Mouse (Mus musculus) gastrocnemius, postnatal 25 days (tissue): ENCODE data around the gene Gsn. TPM values are rescaled to one million over a fixed set of nuclear protein-coding genes. Genes with fewer than 3 reads are reported as not detected.
A peak's percentile ranks its signal among the peaks of the same experiment; 100 is the strongest.

Experiments
- DNase-seq: peaks from one replicate; pipeline ENCODE4 v3.0.0; 2022
- total RNA-seq, 2 experiments: library from RNA; stranded (reverse); gene quantifications; 1 replicate in 1 of 2; 2 replicates in 1 of 2; pipeline ENCODE4 v1.2.3; 2021

Gene Gsn
- total RNA-seq, 2 experiments from 2014 or later, result 345 to 440 TPM

- no peak for DNase-seq
Observed at GRCm38 (mm10) chr2:35253751-35254150, 2.4 kb upstream of the Gsn start.

DNA sequence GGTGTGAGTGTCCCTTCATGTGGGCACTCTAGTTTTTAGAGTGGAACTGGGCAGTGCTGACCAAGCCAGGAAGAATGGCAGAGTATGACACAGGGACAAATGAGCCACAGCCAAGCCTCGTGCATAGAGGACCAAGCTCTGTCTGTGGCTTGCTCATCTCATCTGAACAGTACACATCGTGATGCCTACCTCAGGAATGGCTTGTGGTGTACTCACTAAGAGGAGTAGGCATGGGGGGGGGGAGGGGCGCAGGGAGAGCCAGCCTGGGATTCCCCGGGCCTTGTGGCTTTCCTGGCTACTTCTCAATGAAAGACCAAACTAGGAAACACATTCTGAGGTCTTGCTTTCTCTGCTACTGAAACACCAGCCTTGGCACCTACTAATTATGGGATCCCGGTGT is 1.2 kb upstream of the Gsn start:
- no peak for DNase-seq

GRCm38 (mm10) chr2:35255462-35255861 is 718 bp upstream of the Gsn start:
- DNase-seq, result no peak

DNA sequence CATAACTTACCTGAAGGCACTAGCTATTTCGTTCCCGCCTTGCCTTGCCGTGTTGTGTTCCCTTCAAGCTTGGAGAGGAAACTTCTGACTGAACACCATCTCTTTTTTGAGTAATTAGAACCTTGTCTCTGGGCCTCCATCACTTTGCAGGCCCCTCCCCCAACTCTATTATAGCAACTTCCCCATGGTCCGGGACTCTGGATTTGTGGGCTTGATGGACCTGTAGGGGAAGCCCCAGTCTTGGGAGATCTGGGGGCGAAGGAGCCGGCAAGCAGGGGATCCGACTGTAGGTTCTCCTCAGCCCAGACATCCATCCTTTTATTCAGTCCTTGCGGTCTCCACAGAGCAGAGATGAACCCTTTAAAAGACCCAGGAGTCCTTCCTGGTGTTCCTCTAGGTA is 752 bp downstream of the Gsn start:
- DNase-seq, result no peak

- no peak for DNase-seq
Observed at GRCm38 (mm10) chr2:35257886-35258285, 1.7 kb downstream of the Gsn start.

DNA sequence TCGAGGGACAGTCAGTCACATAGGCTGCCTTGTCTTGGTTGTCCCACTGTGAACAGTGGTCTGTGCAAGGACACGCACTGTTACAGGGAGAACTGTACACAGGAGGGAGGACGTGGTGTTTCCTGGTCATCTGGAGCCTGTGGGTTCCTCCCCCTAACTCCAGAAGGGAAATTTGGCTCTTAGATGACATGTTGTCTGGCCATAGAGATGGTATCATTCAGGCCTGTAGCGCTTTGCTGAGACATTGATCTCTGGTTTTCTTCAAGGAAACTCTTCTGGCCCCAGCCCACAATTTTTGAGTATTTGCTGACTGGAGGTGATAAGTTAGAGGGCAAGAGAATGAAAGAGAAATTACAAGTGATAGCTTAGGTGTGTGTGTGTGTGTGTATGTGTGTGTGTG is 2.4 kb downstream of the Gsn start:
- DNase-seq, result no peak

- peak; percentile 9 for DNase-seq
Observed at GRCm38 (mm10) chr2:35259338-35260080, 3.3 kb downstream of the Gsn start.

- no peak for DNase-seq
Observed at GRCm38 (mm10) chr2:35260291-35260690, 4.1 kb downstream of the Gsn start.

DNA sequence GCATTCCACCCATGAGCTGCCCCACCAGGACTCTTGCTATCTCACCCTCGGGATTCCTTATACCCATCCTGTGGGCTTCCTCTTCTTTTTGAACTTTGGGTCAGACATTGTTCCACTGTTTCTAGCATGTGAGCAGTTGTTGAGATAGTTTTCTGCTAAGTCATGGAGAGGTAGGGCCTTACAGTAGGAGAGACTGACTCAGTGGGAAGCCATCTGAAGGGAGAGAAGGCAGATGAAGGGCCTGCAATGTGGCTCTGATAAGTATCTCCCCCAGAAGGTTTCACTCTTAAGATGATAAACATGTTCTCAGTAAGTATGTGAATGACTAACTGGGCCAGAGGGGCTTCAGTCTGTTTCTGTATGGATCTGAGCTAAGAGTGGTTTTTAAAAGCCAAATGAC is 7.9 kb downstream of the Gsn start:
- no peak for DNase-seq

DNA sequence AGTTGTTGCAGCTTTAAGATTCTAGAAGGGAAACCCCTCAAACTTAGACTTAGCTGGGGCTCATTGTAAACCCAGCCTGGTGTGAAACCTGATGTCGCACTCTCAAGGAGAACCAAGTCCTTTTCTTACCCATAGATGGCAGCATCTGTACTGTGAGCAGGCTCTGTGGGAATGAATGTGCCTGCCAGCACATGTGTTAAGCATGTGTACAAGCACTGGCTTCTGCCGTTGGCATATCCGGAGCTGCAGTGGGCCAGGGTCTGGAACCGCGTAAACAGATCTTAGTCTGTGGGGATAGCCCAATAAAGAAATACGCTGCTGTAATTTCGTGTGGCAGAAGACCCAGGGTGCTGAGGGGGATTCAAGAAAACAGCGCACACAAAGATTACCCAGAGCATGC is 9.1 kb downstream of the Gsn start:
- DNase-seq, result peak; percentile 56

DNA sequence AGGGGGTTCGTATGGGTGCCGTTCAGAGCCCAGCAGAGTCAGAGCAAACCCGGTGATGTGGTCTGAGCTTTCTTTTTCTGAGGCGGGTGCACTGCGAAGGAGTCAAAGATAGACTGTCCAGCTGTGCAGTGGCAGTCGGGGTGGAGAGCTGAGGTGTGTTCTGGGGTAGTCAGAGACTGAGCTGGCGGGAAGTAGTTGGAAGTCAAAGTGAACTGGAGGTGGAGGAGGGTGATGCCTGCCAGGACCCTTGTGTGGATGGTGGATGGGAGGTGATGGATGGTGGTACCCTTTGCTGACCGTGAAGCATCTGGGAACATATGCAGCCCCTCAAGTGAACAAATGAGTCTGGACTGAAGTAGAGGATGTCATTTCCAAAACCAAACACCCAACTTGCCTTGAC is 9.6 kb downstream of the Gsn start:
- no peak for DNase-seq

DNA sequence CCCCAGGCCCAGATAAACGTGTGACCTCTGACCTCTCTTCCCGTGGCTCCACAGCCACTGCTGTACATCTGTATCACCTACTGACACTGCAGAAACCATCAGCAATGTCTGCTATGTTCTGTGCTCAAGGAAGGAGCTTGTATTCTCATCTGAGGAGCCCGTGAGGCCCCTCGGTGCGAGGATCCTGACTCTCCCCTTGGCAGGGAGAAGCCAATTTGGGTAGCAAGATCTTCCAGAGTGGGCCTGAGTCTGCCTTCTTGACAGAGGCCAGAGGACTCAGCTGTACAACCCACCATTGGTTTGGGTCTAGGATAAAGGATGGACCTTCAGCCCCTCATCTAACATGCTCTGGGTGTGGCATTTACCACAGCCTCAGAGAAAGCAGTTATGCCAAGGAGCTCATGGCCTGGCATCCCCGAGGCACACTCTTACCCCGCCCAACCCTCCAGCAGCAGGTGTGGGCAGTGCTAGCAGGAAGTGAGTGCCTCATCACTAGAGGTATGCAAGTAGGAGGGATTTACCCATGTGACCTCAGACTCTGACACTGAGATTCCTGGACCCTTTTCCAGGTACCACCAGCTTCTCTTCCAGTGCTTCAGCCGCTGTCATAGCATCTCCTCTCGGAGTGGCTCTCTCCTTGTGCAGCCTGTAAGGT is 10.2 kb downstream of the Gsn start:
- no peak for DNase-seq

GRCm38 (mm10) chr2:35267156-35267875 is 11.1 kb downstream of the Gsn start:
- no peak for DNase-seq

GRCm38 (mm10) chr2:35267876-35268566 is 11.8 kb downstream of the Gsn start:
- DNase-seq, result no peak

DNA sequence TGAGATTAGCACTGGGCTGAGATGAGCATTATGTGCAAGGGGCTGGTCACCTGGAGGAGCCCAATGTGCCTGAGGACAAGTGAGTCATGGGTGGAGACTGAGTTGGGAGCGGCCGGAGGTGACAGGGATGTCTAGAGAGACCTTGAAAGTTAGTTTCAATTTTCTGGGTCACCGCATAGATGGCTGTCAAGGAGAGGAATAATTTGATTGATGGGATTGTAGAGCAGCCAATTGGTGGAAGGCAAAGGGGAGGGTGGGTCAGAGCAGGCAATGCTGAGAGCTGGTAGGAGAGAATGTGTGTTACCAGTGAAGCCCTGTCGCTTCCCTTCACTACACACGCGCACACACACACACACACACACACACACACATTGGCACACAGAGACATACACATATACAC is 13.0 kb downstream of the Gsn start:
- DNase-seq, result no peak

GRCm38 (mm10) chr2:35269716-35270260 is 13.6 kb downstream of the Gsn start:
- DNase-seq, result peak; percentile 61

GRCm38 (mm10) chr2:35270531-35270984 is 14.4 kb downstream of the Gsn start:
- DNase-seq, result peak; percentile 64

DNA sequence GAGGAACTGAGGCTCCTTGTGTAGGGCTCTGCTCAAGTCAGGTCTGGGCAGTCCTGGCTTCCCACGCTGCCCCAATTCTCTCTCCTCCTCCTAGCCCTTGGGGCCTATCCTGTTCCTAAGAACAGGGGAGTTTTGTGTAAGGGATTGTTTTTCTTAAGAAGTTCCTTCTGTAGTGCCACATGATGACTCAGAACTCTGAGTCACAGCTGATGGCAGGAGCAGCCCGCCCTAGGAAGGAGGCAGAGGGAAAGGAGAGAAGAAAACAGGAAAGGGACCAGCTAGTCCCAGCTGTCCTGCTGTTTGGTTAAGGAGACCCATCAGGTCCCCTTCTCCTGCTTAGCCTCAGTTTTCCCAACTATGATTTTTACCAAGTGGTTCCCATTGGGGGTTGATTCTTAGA is 15.6 kb downstream of the Gsn start:
- DNase-seq, result peak; percentile 71

DNA sequence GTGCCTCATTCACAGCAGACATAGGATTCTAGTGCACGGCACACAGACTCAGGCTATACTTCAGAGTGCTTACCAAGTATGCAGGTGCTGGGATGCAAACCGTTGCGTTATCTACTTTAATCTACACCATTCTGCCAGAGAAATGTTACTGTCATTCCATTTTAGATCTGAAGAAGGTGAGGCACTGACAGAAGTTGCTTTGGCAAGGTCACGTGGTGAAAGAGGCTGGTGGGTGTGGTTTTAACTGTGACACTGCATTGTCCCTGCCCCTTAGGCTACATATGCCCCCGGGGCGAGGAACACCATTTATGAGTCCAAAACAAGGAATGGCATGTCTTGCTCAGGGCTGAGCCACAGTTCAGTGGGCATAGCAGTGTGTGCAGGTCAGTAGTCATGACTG is 16.7 kb downstream of the Gsn start:
- DNase-seq, result no peak

DNA sequence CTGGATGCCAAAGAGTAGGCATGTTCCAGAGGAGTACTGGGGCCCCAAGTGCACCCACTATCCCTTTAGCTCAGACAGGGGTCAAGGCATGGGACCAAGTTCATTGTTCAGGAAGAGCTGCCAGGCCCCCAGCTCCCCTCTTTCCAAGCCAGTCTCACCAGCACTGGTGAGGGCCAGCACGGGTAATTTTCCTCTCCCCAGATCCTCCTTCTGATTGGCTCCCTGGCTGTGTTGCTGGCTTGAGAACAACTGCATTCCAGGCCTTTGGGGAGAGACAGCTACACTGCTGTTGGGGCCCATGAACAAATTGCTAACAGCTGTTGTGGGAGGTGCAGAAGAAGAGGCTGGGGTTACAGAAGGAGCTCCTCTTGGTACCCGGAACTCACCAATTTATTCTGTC is 17.4 kb downstream of the Gsn start:
- DNase-seq, result peak; percentile 86

- peak; percentile 95 for DNase-seq
Observed at GRCm38 (mm10) chr2:35277686-35278085, 21.5 kb downstream of the Gsn start.
